In the genomic region with DNA sequence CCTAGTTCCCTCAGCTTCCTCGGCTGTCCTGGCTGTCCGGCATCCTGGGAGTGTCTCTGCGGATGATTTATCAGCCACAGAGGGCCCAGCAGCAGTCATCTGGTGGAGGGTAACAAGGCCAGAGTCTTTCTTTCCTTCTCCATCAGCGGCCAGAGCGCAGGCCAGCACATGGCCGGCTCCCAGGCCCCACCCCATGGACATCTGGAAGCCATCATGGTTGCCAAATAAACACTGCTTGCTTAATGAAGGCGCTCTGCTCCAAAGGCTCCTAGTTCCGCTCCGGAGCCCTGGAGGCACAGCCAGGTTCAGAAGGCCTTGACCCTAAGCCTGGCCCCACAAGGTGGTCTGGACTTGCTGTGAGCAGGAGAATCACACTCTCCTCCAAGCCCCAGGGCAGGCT, we compare ENCODE assay signal across 9 mouse cellular contexts. TPM values are rescaled to one million over a fixed set of nuclear protein-coding genes. Genes with fewer than 3 reads are reported as not detected.
DNase-seq lines count a peak whose midpoint lies in the region; ATAC-seq lines count a peak whose summit lies in the region.
"Had no signal": no experiment of that assay in that cellular context is flagged by ENCODE, and none has a peak within 500 bp of the region (broad histone marks: within the 10 kb centered on the region; RNA-seq: fewer than 3 reads in every experiment).

No protein-coding gene starts in this region.

- no peak overlapping the region for H3K27ac ChIP-seq in kidney, embryonic 14.5 days (ENCODE audit: low read depth, low read length)
- H3K27ac ChIP-seq: heart, embryonic 15.5 days had no signal

- H3K4me3 ChIP-seq in kidney, embryonic 14.5 days (ENCODE audit: low read length): no peak overlapping the region
- H3K4me3 ChIP-seq: heart, embryonic 15.5 days had no signal

- H3K27me3 ChIP-seq in kidney, embryonic 14.5 days (ENCODE audit: control insufficient read depth, insufficient read depth, low read length): no peaks in the 10 kb centered on the region

- H3K9me3 ChIP-seq in kidney, embryonic 14.5 days (ENCODE audit: control insufficient read depth, low read length): no peaks in the 10 kb centered on the region
- H3K9me3 ChIP-seq: heart, embryonic 15.5 days had no signal

- H3K36me3 ChIP-seq in kidney, embryonic 14.5 days (ENCODE audit: control insufficient read depth, insufficient read depth, low read length): no peaks in the 10 kb centered on the region
- H3K36me3 ChIP-seq: heart, embryonic 15.5 days had no signal

- ATAC-seq in kidney, embryonic 14.5 days (ENCODE audit: low FRiP score, low TSS enrichment): peak; percentile 84
- ATAC-seq in erythroblast, adult 5-6 weeks (replicated peaks; ENCODE audit: low FRiP score, poor library complexity, severe bottlenecking): no peak
- no peak for ATAC-seq in CD4-positive, CD25-positive, alpha-beta regulatory T cell, adult 4 months

- H3K4me1 ChIP-seq in kidney, embryonic 14.5 days (ENCODE audit: control insufficient read depth, insufficient read depth, low read length): no peaks in the 10 kb centered on the region

- no peak overlapping the region for H3K4me2 ChIP-seq in kidney, embryonic 14.5 days (replicated peaks; ENCODE audit: low read depth, low read length)
- H3K4me2 ChIP-seq: heart, embryonic 15.5 days had no signal

- DNase-seq in adrenal gland, postnatal 10 days: peak; percentile 50
- DNase-seq in adrenal gland, postnatal 25 days: no peak
- peak; percentile 84 for DNase-seq in gastrocnemius, adult 18-20 months (ENCODE audit: low spot score)
- DNase-seq in mesoderm, embryonic 11.5 days (ENCODE audit: low read depth, low spot score): peak; percentile 71
- no peak for DNase-seq in thymus, postnatal 0 days (ENCODE audit: low spot score)

- WGBS in kidney, embryonic 14.5 days: 9% methylated on average over 9 of the region's 9 CpGs

- no peak overlapping the region; the same call in 1 of the 2 replicates for H3K9ac ChIP-seq in kidney, embryonic 14.5 days (ENCODE audit: low read depth, low read length)
- H3K9ac ChIP-seq: heart, embryonic 15.5 days had no signal

RNA-seq across cellular contexts. Expression of gene Hmcn2, which starts 25.6 kb away (rescaled TPM):
- total RNA-seq in adrenal gland, postnatal 10 days (2021): 1 to 10 TPM; 6.4 to 9.4 TPM
- 0.76 and 1.9 TPM in 2 replicates for total RNA-seq in adrenal gland, postnatal 25 days (2021)
- 10 to 100 TPM; 25.9 to 30.7 TPM for total RNA-seq in gastrocnemius, adult 18-20 months (2021)
- polyA plus RNA-seq in kidney, embryonic 14.5 days (2014; fragmentation: Nextera tagmentation; extraction: Ambion mirVana): 0.10 TPM in 1 of 2 replicates, not detected in the other
- total RNA-seq in erythroblast, adult 5-6 weeks (2015; ENCODE audit: low replicate concordance): not detected in 2 replicates
- not detected in 2 replicates for total RNA-seq in erythroblast, adult 5-6 weeks (2017; ENCODE audit: low replicate concordance)
- under 1 TPM; 0.36 to 0.48 TPM for polyA plus RNA-seq in CD4-positive, CD25-positive, alpha-beta regulatory T cell, adult 4 months (2017; shearing (Covaris generic))
- 0.26 and 0.31 TPM in 2 replicates for polyA plus RNA-seq in thymus, postnatal 0 days (2015; fragmentation: Nextera tagmentation; extraction: Ambion mirVana)

Comparison
In these comparisons a context has a peak if more than half of its experiments do, and no peak if none do; other contexts are left out.
1. DNase-seq: peak in adrenal gland, postnatal 10 days (single experiment), gastrocnemius, adult 18-20 months (single experiment) and mesoderm, embryonic 11.5 days (single experiment); none in adrenal gland, postnatal 25 days (single experiment) and thymus, postnatal 0 days (single experiment).